Mouse (Mus musculus) c-Kit-positive CD71-positive TER-119-negative erythroid progenitor cells, embryonic 14.5 days (primary cell): Measurements from ENCODE around the gene Nrsn1.
"Not testable (repeated sequence)": the region's sequence is repeated elsewhere in the genome, so short reads cannot be mapped to it uniquely, and the experiment has no call there.

Experiments used
- DNase-seq: peaks from one replicate; pipeline ENCODE4 v3.0.0-alpha.2; 2013; ENCODE audit warnings: low read depth

Nrsn1 gene

DNA sequence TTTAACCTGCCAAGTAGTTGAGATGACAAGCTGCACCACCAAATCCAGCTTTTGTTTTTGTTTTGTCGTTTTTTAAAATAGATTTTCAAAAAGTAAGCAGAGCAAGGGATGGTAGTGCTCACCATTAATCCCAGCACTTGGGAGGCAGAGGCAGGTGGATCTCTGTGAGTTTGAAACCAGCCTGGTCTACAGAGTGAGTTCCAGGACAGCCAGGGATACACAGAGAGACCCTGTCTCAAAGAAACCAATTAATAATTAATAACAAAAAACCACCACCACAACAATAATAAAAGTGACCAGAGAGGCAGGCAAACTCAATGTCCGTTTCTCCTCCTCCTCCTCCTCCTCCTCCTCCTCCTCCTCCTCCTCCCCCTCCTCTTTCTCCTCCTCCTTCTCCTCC is at the start of gene Nrsn1:
Nrsn1 (minus strand) TSS at position 101 of the 400 bp plus-strand sequence.
- DNase-seq = not testable (repeated sequence)

DNA sequence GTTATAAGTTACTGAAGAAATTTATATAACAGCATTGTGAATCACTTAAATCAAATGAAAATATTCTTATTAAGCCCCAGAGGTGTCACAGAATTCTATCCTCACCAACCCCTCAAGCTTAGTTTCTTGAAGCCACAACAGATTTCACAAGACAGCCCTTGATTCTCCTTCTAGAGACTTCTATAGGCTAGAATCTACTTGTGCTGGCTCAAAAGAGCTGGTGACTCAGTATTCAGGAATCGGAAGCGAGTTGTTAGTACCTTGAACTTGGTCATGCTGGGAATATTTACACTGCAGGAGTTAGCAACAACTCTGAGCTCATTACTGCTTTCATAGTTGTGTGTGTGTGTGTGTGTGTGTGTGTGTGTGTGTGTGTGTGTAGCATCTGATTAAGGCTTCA is 41.8 kb upstream of the Nrsn1 start:
- no peak for DNase-seq

- no peak for DNase-seq
Measured at GRCm38 (mm10) chr13:25310068-25310467, 39.8 kb upstream of the Nrsn1 start.

GRCm38 (mm10) chr13:25288736-25289135 is 18.4 kb upstream of the Nrsn1 start:
- DNase-seq = no peak

GRCm38 (mm10) chr13:25274934-25275565 is 4.7 kb upstream of the Nrsn1 start:
- no peak for DNase-seq

DNA sequence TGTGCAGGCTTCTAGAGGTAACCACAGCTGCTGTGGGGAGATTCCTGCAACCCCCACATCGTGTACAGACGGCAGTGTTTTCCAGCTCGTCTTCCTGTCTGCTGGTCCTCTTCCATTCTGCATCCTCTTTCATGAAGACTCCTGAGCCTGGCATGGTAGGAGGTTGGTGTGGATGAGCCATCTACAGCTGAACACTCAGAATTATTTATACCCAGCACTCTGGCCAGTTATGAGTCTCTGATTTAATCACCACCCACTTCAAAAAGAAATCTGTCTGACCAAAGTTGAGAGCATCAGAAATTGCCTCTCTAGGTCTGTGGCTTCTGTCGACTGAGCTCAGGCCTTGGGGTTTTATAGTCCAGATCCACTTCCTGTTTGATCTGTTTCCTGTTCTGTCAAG is 1.9 kb upstream of the Nrsn1 start:
- DNase-seq = no peak

GRCm38 (mm10) chr13:25269569-25270268 is 583 bp downstream of the Nrsn1 start:
- DNase-seq = peak; percentile 6

GRCm38 (mm10) chr13:25269039-25269438 is 1.3 kb downstream of the Nrsn1 start:
- peak; percentile 34 for DNase-seq

DNA sequence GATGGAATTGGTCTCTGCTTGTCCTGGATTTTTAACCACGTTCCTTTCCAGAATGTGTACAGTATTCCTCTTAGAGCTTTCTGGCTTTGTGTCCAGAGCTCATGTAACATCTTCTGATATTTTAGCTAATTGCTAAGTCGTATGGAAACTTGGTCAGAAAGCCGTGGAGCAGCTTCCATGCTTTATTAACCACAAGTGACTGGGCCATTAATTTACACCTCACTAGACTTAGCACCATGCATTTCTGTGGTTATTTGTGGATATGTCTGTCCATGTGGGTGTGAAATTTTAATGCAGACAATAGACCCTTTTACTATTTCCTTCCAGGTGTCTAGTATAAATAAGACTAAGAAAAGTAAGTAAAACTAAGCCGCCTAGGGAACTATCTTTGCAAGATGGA is 7.6 kb downstream of the Nrsn1 start:
- no peak for DNase-seq

- DNase-seq = no peak
Measured at GRCm38 (mm10) chr13:25257608-25258007, 12.7 kb downstream of the Nrsn1 start.

DNA sequence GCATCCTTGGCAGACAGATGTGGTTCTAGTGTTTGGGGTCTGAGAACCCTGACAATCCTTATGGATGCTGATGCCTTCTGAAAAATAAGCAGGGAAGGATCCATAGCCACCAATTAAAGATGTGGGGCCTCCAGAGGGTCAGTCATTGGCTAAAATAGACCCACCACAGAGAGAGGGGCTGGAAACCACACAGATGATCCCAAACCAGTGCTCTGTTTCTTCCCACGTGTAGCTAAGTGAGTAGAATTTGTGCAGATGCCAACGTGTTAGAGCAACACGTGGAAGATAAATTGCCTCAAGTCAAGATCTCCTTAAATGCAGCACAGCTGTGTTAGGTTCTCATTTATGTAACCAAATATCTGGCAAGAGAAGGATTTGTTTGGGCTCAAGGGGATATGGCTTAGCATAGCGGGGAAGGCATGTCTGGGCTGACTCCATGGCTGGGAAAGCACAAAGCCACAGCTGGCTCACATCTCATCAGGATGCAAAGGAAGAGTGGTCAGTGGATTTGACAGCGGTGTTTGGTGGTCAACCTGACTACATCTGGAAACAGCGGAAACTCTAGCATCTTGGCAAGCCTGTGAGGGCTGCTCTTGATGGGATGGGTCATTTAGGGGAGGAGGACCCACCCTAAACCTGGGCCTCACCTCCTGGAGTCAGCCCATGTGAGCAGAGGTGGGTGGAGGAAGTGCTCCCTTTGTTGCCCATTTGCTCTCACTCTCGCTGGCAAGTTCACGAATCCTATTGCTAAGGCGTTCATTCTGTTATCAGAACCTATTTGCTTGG is 15.6 kb downstream of the Nrsn1 start:
- DNase-seq = no peak

DNA sequence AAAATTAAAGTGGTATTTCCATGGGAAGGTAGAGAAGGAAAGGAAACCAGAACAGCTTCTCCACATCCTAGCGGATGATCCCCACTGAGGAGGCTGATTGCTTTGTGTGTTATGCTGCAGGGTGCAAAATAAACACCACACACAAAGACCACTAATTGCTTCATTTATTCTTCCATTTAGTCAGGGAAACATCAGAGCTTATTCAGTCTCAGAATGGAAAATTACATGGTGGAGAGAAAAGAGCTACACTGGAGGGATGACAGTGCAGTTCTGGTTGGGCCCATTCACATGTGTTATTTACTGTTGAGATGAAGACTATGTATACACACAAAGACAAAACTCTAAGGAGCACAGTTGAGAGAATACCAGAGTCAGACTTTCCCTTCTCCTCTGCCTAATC is 18.4 kb downstream of the Nrsn1 start:
- no peak for DNase-seq

- no peak for DNase-seq
Measured at GRCm38 (mm10) chr13:25220186-25220787, 50.0 kb downstream of the Nrsn1 start.

GRCm38 (mm10) chr13:25218394-25218793 is 51.9 kb downstream of the Nrsn1 start:
- DNase-seq = no peak

DNA sequence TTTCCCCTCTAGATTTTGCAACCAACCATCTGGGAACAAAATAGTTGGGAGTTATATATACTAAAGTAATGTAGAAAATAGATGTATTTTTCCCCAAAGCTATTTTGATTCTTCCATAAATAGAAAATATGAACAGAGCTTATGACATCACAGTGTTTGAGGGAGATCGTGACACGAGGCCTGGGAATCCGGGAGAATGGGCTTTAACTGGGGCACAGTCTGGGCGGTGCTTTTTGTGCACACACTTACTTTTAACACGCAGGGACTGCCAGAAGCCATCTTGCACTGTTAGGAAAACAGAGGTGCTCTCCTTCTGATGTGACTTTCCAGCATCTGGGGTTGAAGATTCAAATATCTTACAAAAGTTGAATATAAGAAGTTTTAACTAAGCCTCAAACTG is 63.4 kb downstream of the Nrsn1 start:
- DNase-seq = no peak
